Mouse (Mus musculus) liver, adult 2 months (tissue): ENCODE data around the gene Ss18l2.

Source experiments
- CTCF ChIP-seq: fragments of 200-500 bp; IDR thresholded peaks from 2 replicates; pipeline ENCODE4 v1.5.1; 2011; ENCODE audit warnings: low read depth, low read length, control low read depth
- POLR2A ChIP-seq: fragments of 200-500 bp; IDR thresholded peaks from 2 replicates; pipeline ENCODE4 v1.6.1; 2011; ENCODE audit warnings: low read length, control low read depth; ENCODE audit not compliant: insufficient read depth; ENCODE audit errors: extremely low read depth

- TF ChIP-seq CTCF, result peak; percentile 18; the same call in 1 of the 2 replicates
- TF ChIP-seq POLR2A, result peak; percentile 66
Measured at GRCm38 (mm10) chr9:121718792-121719318, 8.7 kb downstream of the Ss18l2 start, which contains the start of gene Nktr.
